Mouse (Mus musculus): Measurements from ENCODE around the gene Slit1. TPM values are rescaled to one million over a fixed set of nuclear protein-coding genes. Genes with fewer than 3 reads are reported as not detected.

Slit1 gene
- polyA plus RNA-seq, 1 experiment from 2014 or later, result 25.7 TPM

GRCm38 (mm10) chr19:41680267-41680666 is 63.2 kb downstream of the Slit1 start:
- H3K27ac ChIP-seq (replicated peaks), result no peak overlapping the region
- 0 out of 2 replicates have a peak, but pooled peaks cover 5% of the 10 kb centered on the region for H3K27me3 ChIP-seq
- no peak overlapping the region for H3K4me3 ChIP-seq
- no peaks in the 10 kb centered on the region for H3K36me3 ChIP-seq
- 47% methylated on average over 1 of the region's 1 CpGs for WGBS
- H3K4me1 ChIP-seq (replicated peaks), result peaks cover 69% of the 10 kb centered on the region
- no peaks in the 10 kb centered on the region for H3K9me3 ChIP-seq
- no peak overlapping the region for H3K9ac ChIP-seq
- ATAC-seq (ENCODE audit: low FRiP score, low read depth), result no peak
- H3K4me2 ChIP-seq, result no peak overlapping the region

DNA sequence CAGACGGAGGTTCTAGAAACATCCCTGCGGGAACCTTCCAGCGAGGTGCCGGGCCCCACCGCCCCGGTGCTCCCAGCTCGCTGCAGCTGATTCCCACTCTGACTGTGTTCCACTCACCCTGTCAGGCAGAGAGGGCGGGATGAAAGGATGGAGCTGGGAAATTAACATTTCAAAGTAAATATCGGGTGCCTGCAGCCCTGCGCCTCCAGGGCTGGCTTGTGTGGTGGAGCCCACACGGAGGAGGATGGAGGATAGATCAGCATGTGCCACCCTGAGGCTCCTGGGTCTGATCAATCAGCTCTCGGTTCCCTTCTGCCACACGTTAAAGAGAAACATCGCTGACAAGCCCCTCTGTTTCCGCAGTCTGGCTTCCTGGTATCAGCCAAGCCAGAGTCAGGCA is 64.4 kb downstream of the Slit1 start:
- H3K27ac ChIP-seq (replicated peaks), result 0 out of 2 replicates have a peak overlapping the region, but pooled peaks have one; percentile 2

DNA sequence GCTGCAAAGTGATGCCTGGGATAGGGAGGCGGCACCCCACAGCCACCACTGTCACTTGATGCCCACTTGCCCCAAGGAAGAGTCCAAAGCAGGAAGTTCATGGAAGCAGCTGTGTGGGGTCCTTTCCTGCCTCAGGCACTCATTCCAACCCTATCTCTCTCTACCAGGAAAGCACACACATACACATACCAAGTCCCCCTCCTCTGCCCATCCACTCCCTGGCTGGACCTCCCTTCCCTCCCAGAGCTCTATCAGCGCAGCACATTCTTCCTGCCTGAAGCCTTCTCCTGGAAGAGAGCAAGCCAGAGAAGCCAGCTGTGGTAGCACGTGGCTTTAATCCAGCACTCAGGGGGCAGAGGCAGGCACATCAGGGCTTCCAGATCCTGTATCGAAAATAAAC is 65.9 kb downstream of the Slit1 start:
- H3K4me2 ChIP-seq, result no peak overlapping the region
- no peak overlapping the region for H3K27ac ChIP-seq (replicated peaks)
- H3K36me3 ChIP-seq, result no peaks in the 10 kb centered on the region
- no peak overlapping the region for H3K4me3 ChIP-seq
- peaks cover 62% of the 10 kb centered on the region for H3K4me1 ChIP-seq (replicated peaks)
- no peak for ATAC-seq (ENCODE audit: low FRiP score, low read depth)
- H3K27me3 ChIP-seq, result 0 out of 2 replicates have a peak, but pooled peaks cover 5% of the 10 kb centered on the region
- no peaks in the 10 kb centered on the region for H3K9me3 ChIP-seq
- 60% methylated on average over 4 of the region's 4 CpGs for WGBS
- no peak overlapping the region for H3K9ac ChIP-seq

More for the DNA sequence above, 64.4 kb downstream of the Slit1 start:
- 0 out of 2 replicates have a peak, but pooled peaks cover 5% of the 10 kb centered on the region for H3K27me3 ChIP-seq
- 10% methylated on average over 15 of the region's 15 CpGs for WGBS
- no peak overlapping the region for H3K4me3 ChIP-seq
- no peaks in the 10 kb centered on the region for H3K36me3 ChIP-seq
- H3K9ac ChIP-seq, result no peak overlapping the region
- H3K9me3 ChIP-seq, result no peaks in the 10 kb centered on the region
- peaks cover 61% of the 10 kb centered on the region for H3K4me1 ChIP-seq (replicated peaks)
- ATAC-seq (ENCODE audit: low FRiP score, low read depth), result no peak
- H3K4me2 ChIP-seq, result 0 out of 2 replicates have a peak overlapping the region, but pooled peaks have one; percentile 5

DNA sequence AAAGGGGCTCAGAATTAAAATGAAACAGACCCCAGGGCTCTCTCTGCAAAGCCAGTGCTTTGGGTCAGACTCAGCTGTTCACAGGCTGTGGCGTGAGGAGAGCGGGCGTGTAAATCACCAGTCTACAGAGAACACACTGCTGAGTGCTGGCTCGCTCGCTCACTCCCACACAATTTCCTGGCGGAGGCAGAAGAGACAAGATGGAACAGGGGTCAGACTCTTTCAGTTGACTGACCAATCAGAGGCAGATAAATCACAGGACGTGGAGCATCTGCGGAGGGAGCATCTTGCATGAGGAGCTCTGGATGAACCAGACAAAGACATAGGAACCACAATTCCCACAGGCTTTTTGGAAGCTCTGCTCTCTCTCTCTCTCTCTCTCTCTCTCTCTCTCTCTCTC is 67.9 kb downstream of the Slit1 start:
- WGBS, result 32% methylated on average over 8 of the region's 8 CpGs
- Histone ChIP-seq H3K9me3 (no peaks in the 10 kb centered on the region), H3K9ac (no peak overlapping the region), H3K4me2 (no peak overlapping the region), H3K4me3 (no peak overlapping the region), H3K36me3 (no peaks in the 10 kb centered on the region), H3K27ac (replicated peaks) (peak overlapping the region; percentile 49; the same call in 1 of the 2 replicates), H3K4me1 (replicated peaks) (peaks cover 63% of the 10 kb centered on the region), H3K27me3 (0 out of 2 replicates have a peak, but pooled peaks cover 5% of the 10 kb centered on the region)
- 0 out of 2 replicates have a peak, but pooled peaks have one; percentile 25 for ATAC-seq (ENCODE audit: low FRiP score, low read depth)

GRCm38 (mm10) chr19:41674366-41674765 is 69.1 kb downstream of the Slit1 start:
- ATAC-seq (ENCODE audit: low FRiP score, low read depth), result no peak
- H3K4me3 ChIP-seq, result no peak overlapping the region
- 77% methylated on average over 4 of the region's 4 CpGs for WGBS

DNA sequence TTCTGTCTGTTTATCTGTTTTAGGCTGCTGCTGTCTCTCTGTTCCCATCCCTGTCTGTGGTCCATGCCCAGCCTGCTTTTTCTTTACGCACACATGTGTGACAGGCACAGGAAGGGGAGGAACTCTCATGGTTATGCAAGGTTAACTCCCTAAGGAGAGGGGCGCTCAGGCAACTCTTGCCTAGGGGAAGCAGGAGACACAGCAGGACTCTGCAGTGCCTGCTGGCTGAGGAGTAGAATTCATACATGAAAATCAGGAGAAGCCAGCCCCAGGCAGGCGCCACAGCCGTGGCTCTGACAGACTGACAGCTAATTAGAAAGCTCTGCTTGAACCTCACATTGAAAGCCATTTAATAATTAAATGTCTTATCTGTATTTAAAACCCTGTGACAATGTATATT is 70.6 kb downstream of the Slit1 start:
- no peaks in the 10 kb centered on the region for H3K9me3 ChIP-seq
- peaks cover 60% of the 10 kb centered on the region for H3K4me1 ChIP-seq (replicated peaks)
- 0 out of 2 replicates have a peak, but pooled peaks cover 5% of the 10 kb centered on the region for H3K27me3 ChIP-seq
- H3K4me3 ChIP-seq, result no peak overlapping the region
- no peak overlapping the region for H3K27ac ChIP-seq (replicated peaks)
- no peaks in the 10 kb centered on the region for H3K36me3 ChIP-seq
- no peak overlapping the region for H3K4me2 ChIP-seq
- H3K9ac ChIP-seq, result no peak overlapping the region
- 23% methylated on average over 4 of the region's 4 CpGs for WGBS
- ATAC-seq (ENCODE audit: low FRiP score, low read depth), result no peak

More at GRCm38 (mm10) chr19:41674366-41674765, 69.1 kb downstream of the Slit1 start:
- no peaks in the 10 kb centered on the region for H3K36me3 ChIP-seq
- H3K9ac ChIP-seq, result no peak overlapping the region
- peaks cover 64% of the 10 kb centered on the region for H3K4me1 ChIP-seq (replicated peaks)
- H3K4me2 ChIP-seq, result no peak overlapping the region
- H3K9me3 ChIP-seq, result no peaks in the 10 kb centered on the region
- 0 out of 2 replicates have a peak, but pooled peaks cover 5% of the 10 kb centered on the region for H3K27me3 ChIP-seq
- no peak overlapping the region for H3K27ac ChIP-seq (replicated peaks)

DNA sequence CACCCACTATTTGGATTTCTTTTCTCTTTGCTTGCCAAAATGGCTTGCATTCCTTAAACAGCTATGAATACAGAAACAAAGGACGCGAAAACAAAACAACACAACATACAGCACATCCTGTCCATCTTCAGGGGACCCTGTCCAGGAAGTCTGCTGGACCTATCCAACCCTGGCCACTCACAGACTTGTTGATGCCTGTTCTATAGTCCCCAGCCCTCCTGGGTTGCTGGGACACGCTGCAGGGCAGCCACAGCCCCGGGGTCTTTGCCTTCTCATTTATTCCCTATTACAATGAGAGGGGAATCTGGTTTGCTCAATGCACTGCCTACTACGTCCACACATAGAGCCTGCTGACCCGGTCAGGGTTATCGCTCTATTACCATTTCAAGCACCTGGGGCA is 72.5 kb downstream of the Slit1 start:
- Histone ChIP-seq H3K9me3 (no peaks in the 10 kb centered on the region), H3K27me3 (peaks cover 9% of the 10 kb centered on the region), H3K4me3 (no peak overlapping the region), H3K9ac (no peak overlapping the region), H3K36me3 (no peaks in the 10 kb centered on the region), H3K27ac (replicated peaks) (no peak overlapping the region), H3K4me1 (replicated peaks) (peaks cover 51% of the 10 kb centered on the region), H3K4me2 (no peak overlapping the region)
- WGBS, result 22% methylated on average over 7 of the region's 7 CpGs
- no peak for ATAC-seq (ENCODE audit: low FRiP score, low read depth)

- ATAC-seq (ENCODE audit: low FRiP score, low read depth), result no peak
- no peak overlapping the region for H3K9ac ChIP-seq
- H3K4me1 ChIP-seq (replicated peaks), result peaks cover 47% of the 10 kb centered on the region
- H3K27me3 ChIP-seq, result peaks cover 9% of the 10 kb centered on the region
- 8% methylated on average over 5 of the region's 5 CpGs for WGBS
- no peak overlapping the region for H3K4me2 ChIP-seq
- no peak overlapping the region for H3K4me3 ChIP-seq
- peak overlapping the region; percentile 3; the same call in 1 of the 2 replicates for H3K27ac ChIP-seq (replicated peaks)
- no peaks in the 10 kb centered on the region for H3K9me3 ChIP-seq
- H3K36me3 ChIP-seq, result no peaks in the 10 kb centered on the region
These were observed 73.0 kb downstream of the Slit1 start for GRCm38 (mm10) chr19:41670473-41670872.

- no peaks in the 10 kb centered on the region for H3K36me3 ChIP-seq
- H3K27me3 ChIP-seq, result peaks cover 9% of the 10 kb centered on the region
- H3K9me3 ChIP-seq, result no peaks in the 10 kb centered on the region
- H3K4me3 ChIP-seq, result no peak overlapping the region
- WGBS, result 8% methylated on average over 12 of the region's 12 CpGs
- H3K4me2 ChIP-seq, result no peak overlapping the region
- no peak for ATAC-seq (ENCODE audit: low FRiP score, low read depth)
- H3K4me1 ChIP-seq (replicated peaks), result peaks cover 44% of the 10 kb centered on the region
- H3K9ac ChIP-seq, result no peak overlapping the region
- H3K27ac ChIP-seq (replicated peaks), result peak overlapping the region; percentile 3; the same call in 1 of the 2 replicates
These were observed 73.6 kb downstream of the Slit1 start for GRCm38 (mm10) chr19:41669747-41670342.

GRCm38 (mm10) chr19:41667591-41667990 is 75.9 kb downstream of the Slit1 start:
- Histone ChIP-seq H3K27ac (replicated peaks) (no peak overlapping the region), H3K9me3 (no peaks in the 10 kb centered on the region), H3K9ac (no peak overlapping the region), H3K4me3 (no peak overlapping the region), H3K36me3 (no peaks in the 10 kb centered on the region), H3K4me1 (replicated peaks) (peaks cover 59% of the 10 kb centered on the region), H3K4me2 (no peak overlapping the region), H3K27me3 (peaks cover 9% of the 10 kb centered on the region)
- 57% methylated on average over 6 of the region's 6 CpGs for WGBS
- ATAC-seq (ENCODE audit: low FRiP score, low read depth), result no peak

- Histone ChIP-seq H3K4me3 (no peak overlapping the region), H3K9me3 (no peaks in the 10 kb centered on the region), H3K9ac (no peak overlapping the region), H3K4me2 (no peak overlapping the region), H3K36me3 (no peaks in the 10 kb centered on the region), H3K4me1 (replicated peaks) (peaks cover 53% of the 10 kb centered on the region), H3K27me3 (peaks cover 9% of the 10 kb centered on the region), H3K27ac (replicated peaks) (no peak overlapping the region)
- WGBS, result 72% methylated on average over 4 of the region's 4 CpGs
- no peak for ATAC-seq (ENCODE audit: low FRiP score, low read depth)
These were observed 77.5 kb downstream of the Slit1 start for GRCm38 (mm10) chr19:41665941-41666340.

DNA sequence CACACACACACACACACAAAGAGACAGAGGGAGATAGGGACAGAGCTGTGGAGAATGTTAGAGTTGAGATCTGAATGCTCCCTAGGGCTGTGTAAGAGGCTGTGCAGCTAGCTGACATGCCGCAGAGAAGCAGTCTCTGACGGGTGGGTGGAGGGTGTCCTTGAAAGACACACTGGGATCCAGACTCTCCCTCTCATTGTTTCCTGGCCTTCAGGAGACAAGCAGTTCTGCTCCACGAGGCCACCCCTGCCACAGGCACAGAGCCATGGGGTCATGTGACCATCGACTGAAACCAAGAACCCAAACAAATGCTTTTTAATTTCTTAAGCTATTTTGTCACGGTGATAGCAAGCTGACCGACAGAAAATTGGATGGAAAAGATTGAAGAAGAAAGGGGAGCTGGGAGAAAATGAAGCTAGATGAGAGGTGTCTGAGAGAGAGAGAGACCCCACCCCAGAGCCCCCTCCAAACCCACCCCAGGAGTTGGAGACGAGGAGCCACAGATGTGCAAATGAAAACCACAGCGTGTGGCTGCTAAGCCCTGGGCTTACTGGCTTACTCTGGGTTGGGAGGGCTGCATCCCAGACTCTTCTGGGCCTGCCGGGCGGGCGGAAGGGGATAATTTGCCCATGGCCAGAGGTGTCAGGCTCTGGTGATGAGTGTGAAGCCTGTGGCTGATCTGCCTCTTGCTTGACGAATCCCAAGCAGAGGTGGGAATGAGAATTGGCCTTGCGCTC is 79.8 kb downstream of the Slit1 start:
- no peak overlapping the region for H3K4me3 ChIP-seq
- 9% methylated on average over 13 of the region's 13 CpGs for WGBS
- peak; percentile 44; the same call in 1 of the 2 replicates for ATAC-seq (ENCODE audit: low FRiP score, low read depth)
- no peak overlapping the region for H3K4me2 ChIP-seq
- no peaks in the 10 kb centered on the region for H3K9me3 ChIP-seq
- H3K9ac ChIP-seq, result no peak overlapping the region
- H3K27me3 ChIP-seq, result peaks cover 9% of the 10 kb centered on the region
- H3K36me3 ChIP-seq, result no peaks in the 10 kb centered on the region
- peaks cover 47% of the 10 kb centered on the region for H3K4me1 ChIP-seq (replicated peaks)
- H3K27ac ChIP-seq (replicated peaks), result peak overlapping the region; percentile 25; the same call in 1 of the 2 replicates

All from hindbrain, embryonic 15.5 days (tissue).